Mouse (Mus musculus) olfactory bulb, adult 2 months (tissue): ENCODE results near the gene Sash1.

Experiments used
- CTCF ChIP-seq: fragments of 200-500 bp; IDR thresholded peaks from 2 replicates; pipeline ENCODE4 v1.5.1; 2012; ENCODE audit warnings: low read depth, mild to moderate bottlenecking, low read length, moderate library complexity; ENCODE audit not compliant: insufficient read depth
- POLR2A ChIP-seq: fragments of 200-500 bp; IDR thresholded peaks from 2 replicates; pipeline ENCODE4 v1.6.1; 2012; ENCODE audit warnings: mild to moderate bottlenecking, low read depth, low read length, moderate library complexity; ENCODE audit not compliant: insufficient read depth

- TF ChIP-seq CTCF (no peak), POLR2A (no peak)
These were observed 124.2 kb downstream of the Sash1 start for GRCm38 (mm10) chr10:8761656-8762055.
